9 mouse cellular contexts compared by ENCODE assay signal in the genomic region with DNA sequence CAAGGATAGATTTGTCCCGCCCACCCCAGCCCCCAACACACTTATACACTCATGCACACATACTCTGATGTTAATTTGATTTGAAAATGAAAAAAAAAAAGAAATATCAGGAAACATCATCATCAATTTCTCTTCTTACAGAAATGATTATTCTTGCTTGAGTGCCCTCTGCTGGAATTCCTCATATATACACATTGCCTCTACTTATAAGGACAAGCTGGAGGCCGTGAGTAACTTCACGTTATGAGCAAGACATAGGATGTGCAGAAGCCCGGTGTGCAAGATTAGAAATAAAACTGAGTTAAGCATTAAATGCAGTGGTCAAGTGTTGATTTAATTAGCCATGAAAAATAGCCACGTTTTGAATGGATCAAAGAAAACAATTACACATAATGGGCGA. TPM values are rescaled to one million over a fixed set of nuclear protein-coding genes. Genes with fewer than 3 reads are reported as not detected.
DNase-seq lines count a peak whose midpoint lies in the region; ATAC-seq and TF ChIP-seq lines count a peak whose summit lies in the region.
"Had no signal": no experiment of that assay in that cellular context is flagged by ENCODE, and none has a peak within 500 bp of the region (broad histone marks: within the 10 kb centered on the region; RNA-seq: fewer than 3 reads in every experiment).

No protein-coding gene starts in this region.

- TF ChIP-seq CTCF in kidney, postnatal 0 days (IDR thresholded peaks at IDR 0.05; ENCODE audit: low read depth), result peak; percentile 77
- TF ChIP-seq CTCF in MEL (IDR thresholded peaks at IDR 0.05 in 2 of 3, conservative IDR thresholded peaks at IDR 0.05 in 1 of 3; ENCODE audit: control insufficient read depth in 1 of 3, insufficient read depth in 1 of 3, low read depth in 2 of 3, low read length in 3 of 3, poor library complexity in 1 of 3, severe bottlenecking in 1 of 3), result peak in 1 of 3 experiments; percentile 36; a peak in 2 of 6 replicates
- peak; percentile 76 for TF ChIP-seq CTCF in stomach, postnatal 0 days (IDR thresholded peaks at IDR 0.05; ENCODE audit: low read depth)

- peak; percentile 12 for DNase-seq in adrenal gland, postnatal 10 days
- no peak for DNase-seq in adrenal gland, adult 8-10 months
- peak; percentile 76 for DNase-seq in kidney, postnatal 0 days (ENCODE audit: low spot score)
- DNase-seq in MEL (ENCODE audit: low read depth, low spot score), result peak; percentile 26
- DNase-seq in layer of hippocampus, adult 18-20 months (ENCODE audit: low spot score in 2 of 2), result peak; percentile 1 to 74
- DNase-seq in stomach, postnatal 0 days (ENCODE audit: low spot score), result no peak
- no peak for DNase-seq in ovary, postnatal 36 days (ENCODE audit: low spot score)

- no peak for TF ChIP-seq EP300 in MEL (IDR thresholded peaks at IDR 0.05; ENCODE audit: low read depth in 1 of 2, low read length in 2 of 2)
- TF ChIP-seq EP300 in stomach, postnatal 0 days (optimal IDR thresholded peaks at IDR 0.05), result no peak

- no peak overlapping the region for H3K4me3 ChIP-seq in kidney, postnatal 0 days (replicated peaks; ENCODE audit: low read depth, low read length)
- no peak overlapping the region for H3K4me3 ChIP-seq in kidney, embryonic 16.5 days (ENCODE audit: low read length)
- H3K4me3 ChIP-seq in MEL (ENCODE audit: control insufficient read depth in 1 of 2, insufficient read depth in 1 of 2, low read depth in 2 of 2, low read length in 2 of 2), result no peak overlapping the region
- no peak overlapping the region for H3K4me3 ChIP-seq in stomach, postnatal 0 days (ENCODE audit: low read depth, low read length)

- no peak overlapping the region for H3K4me2 ChIP-seq in kidney, postnatal 0 days (ENCODE audit: low read length)
- H3K4me2 ChIP-seq in kidney, embryonic 16.5 days (replicated peaks; ENCODE audit: low read depth, low read length), result no peak overlapping the region
- no peak overlapping the region for H3K4me2 ChIP-seq in stomach, postnatal 0 days (replicated peaks; ENCODE audit: low read depth)

- H3K36me3 ChIP-seq in kidney, postnatal 0 days (ENCODE audit: insufficient read depth, low read length), result no peaks in the 10 kb centered on the region
- H3K36me3 ChIP-seq in kidney, embryonic 16.5 days (ENCODE audit: insufficient read depth, low read length), result no peaks in the 10 kb centered on the region
- H3K36me3 ChIP-seq in MEL (ENCODE audit: control insufficient read depth in 1 of 2, insufficient read depth in 2 of 2, low read length in 2 of 2), result no peaks in the 10 kb centered on the region
- no peaks in the 10 kb centered on the region for H3K36me3 ChIP-seq in stomach, postnatal 0 days (ENCODE audit: control insufficient read depth, insufficient read depth, low read length)

- H3K9me3 ChIP-seq in kidney, postnatal 0 days (replicated peaks; ENCODE audit: low read length), result no peaks in the 10 kb centered on the region
- H3K9me3 ChIP-seq in kidney, embryonic 16.5 days (ENCODE audit: low read length), result no peaks in the 10 kb centered on the region
- H3K9me3 ChIP-seq in MEL (replicated peaks; ENCODE audit: insufficient read depth, low read length), result no peaks in the 10 kb centered on the region
- H3K9me3 ChIP-seq in stomach, postnatal 0 days (ENCODE audit: control insufficient read depth, low read length), result no peaks in the 10 kb centered on the region

- no peak overlapping the region for H3K9ac ChIP-seq in kidney, postnatal 0 days (ENCODE audit: low read depth, low read length)
- no peak overlapping the region for H3K9ac ChIP-seq in kidney, embryonic 16.5 days (replicated peaks; ENCODE audit: low read length)
- H3K9ac ChIP-seq in MEL (ENCODE audit: control insufficient read depth, low read depth, low read length, poor library complexity, severe bottlenecking), result no peak overlapping the region
- no peak overlapping the region for H3K9ac ChIP-seq in stomach, postnatal 0 days (ENCODE audit: low read length)

- no peak for TF ChIP-seq POLR2A in MEL (IDR thresholded peaks at IDR 0.05; ENCODE audit: control insufficient read depth in 1 of 2, insufficient read depth in 1 of 2, low read depth in 1 of 2, low read length in 2 of 2, poor library complexity in 1 of 2)

- ATAC-seq in kidney, postnatal 0 days (replicated peaks; ENCODE audit: low FRiP score, low read depth), result no peak
- ATAC-seq in kidney, embryonic 16.5 days (ENCODE audit: low FRiP score, low TSS enrichment), result no peak
- no peak for ATAC-seq in stomach, postnatal 0 days (ENCODE audit: low FRiP score, low TSS enrichment)

- H3K4me1 ChIP-seq in kidney, postnatal 0 days (replicated peaks; ENCODE audit: insufficient read depth, low read length), result no peaks in the 10 kb centered on the region
- no peaks in the 10 kb centered on the region for H3K4me1 ChIP-seq in kidney, embryonic 16.5 days (ENCODE audit: insufficient read depth, low read length)
- no peaks in the 10 kb centered on the region for H3K4me1 ChIP-seq in MEL (ENCODE audit: control insufficient read depth in 1 of 2, insufficient read depth in 2 of 2, low read length in 2 of 2)
- no peaks in the 10 kb centered on the region for H3K4me1 ChIP-seq in stomach, postnatal 0 days (replicated peaks; ENCODE audit: control insufficient read depth, insufficient read depth)

- TF ChIP-seq RAD21 in MEL (IDR thresholded peaks at IDR 0.05; ENCODE audit: low read depth, low read length), result peak; percentile 26

- no peaks in the 10 kb centered on the region for H3K79me2 ChIP-seq in MEL (ENCODE audit: control insufficient read depth, insufficient read depth, low read length, poor library complexity)

- H3K27ac ChIP-seq in kidney, postnatal 0 days, result no peak overlapping the region
- no peak overlapping the region for H3K27ac ChIP-seq in kidney, embryonic 16.5 days (ENCODE audit: low read length)
- H3K27ac ChIP-seq in MEL (ENCODE audit: control insufficient read depth, low read depth, low read length), result no peak overlapping the region
- H3K27ac ChIP-seq in stomach, postnatal 0 days (replicated peaks), result no peak overlapping the region

- H3K27me3 ChIP-seq in kidney, postnatal 0 days (ENCODE audit: insufficient read depth, low read length), result no peaks in the 10 kb centered on the region
- no peaks in the 10 kb centered on the region; the same call in 1 of the 2 replicates for H3K27me3 ChIP-seq in kidney, embryonic 16.5 days (ENCODE audit: insufficient read depth, low read length)
- peaks cover 0 to 1% of the 10 kb centered on the region in 2 experiments; a peak in 1 of 4 replicates for H3K27me3 ChIP-seq in MEL (ENCODE audit: control insufficient read depth in 1 of 2, insufficient read depth in 2 of 2, low read length in 2 of 2)
- H3K27me3 ChIP-seq in stomach, postnatal 0 days (ENCODE audit: control insufficient read depth, insufficient read depth, low read length), result no peaks in the 10 kb centered on the region

- 31% methylated on average over 6 of the region's 6 CpGs for WGBS in kidney, postnatal 0 days
- 36% methylated on average over 6 of the region's 6 CpGs for WGBS in kidney, embryonic 16.5 days
- 41% methylated on average over 6 of the region's 6 CpGs for WGBS in stomach, postnatal 0 days

TF ChIP-seq in MEL, 35 proteins besides CTCF, POLR2A, EP300 and RAD21:
- TF ChIP-seq TAL1 (IDR thresholded peaks at IDR 0.05; ENCODE audit: low read length) (no peak), SMC3 (IDR thresholded peaks at IDR 0.05; ENCODE audit: low read depth, low read length) (peak; percentile 39), RCOR1 (IDR thresholded peaks at IDR 0.05; ENCODE audit: low read depth, low read length) (no peak)

RNA-seq across cellular contexts. Expression of a gene that starts 40.9 kb away (rescaled TPM):
- total RNA-seq in adrenal gland, postnatal 10 days (2021), result not detected
- total RNA-seq in adrenal gland, adult 8-10 months (2022), result under 1 TPM in 1 of 4 experiments, not detected in 3; 0.12 TPM
- polyA plus RNA-seq in kidney, postnatal 0 days (2015; fragmentation: Nextera tagmentation; extraction: Ambion mirVana), result not detected in 2 replicates
- polyA plus RNA-seq in kidney, embryonic 16.5 days (2015; fragmentation: Nextera tagmentation; extraction: Ambion mirVana), result not detected in 2 replicates
- not detected in 2 replicates for total RNA-seq in MEL (2012; rRNA removed)
- polyA plus RNA-seq in MEL (2012; ENCODE audit: insufficient read depth in 1 of 2, insufficient read length in 2 of 2, low read depth in 1 of 2, low replicate concordance in 2 of 2, missing spikeins in 1 of 2), result not detected
- under 1 TPM in 1 of 2 experiments, not detected in 1; 0.15 TPM for total RNA-seq in layer of hippocampus, adult 18-20 months (2021)
- not detected in 2 replicates for polyA plus RNA-seq in stomach, postnatal 0 days (2015; fragmentation: Nextera tagmentation; extraction: Ambion mirVana)
- total RNA-seq: neutrophil, adult 5-6 weeks had no signal

Comparison
In these comparisons a context has a peak if more than half of its experiments do, and no peak if none do; other contexts are left out.
1. DNase-seq: peak in adrenal gland, postnatal 10 days (single experiment), kidney, postnatal 0 days (single experiment), MEL (single experiment) and layer of hippocampus, adult 18-20 months (2 of 2); none in adrenal gland, adult 8-10 months (single experiment), stomach, postnatal 0 days (single experiment) and ovary, postnatal 36 days (single experiment).